Mouse (Mus musculus): ENCODE measurements around the gene Plod3.

DNA sequence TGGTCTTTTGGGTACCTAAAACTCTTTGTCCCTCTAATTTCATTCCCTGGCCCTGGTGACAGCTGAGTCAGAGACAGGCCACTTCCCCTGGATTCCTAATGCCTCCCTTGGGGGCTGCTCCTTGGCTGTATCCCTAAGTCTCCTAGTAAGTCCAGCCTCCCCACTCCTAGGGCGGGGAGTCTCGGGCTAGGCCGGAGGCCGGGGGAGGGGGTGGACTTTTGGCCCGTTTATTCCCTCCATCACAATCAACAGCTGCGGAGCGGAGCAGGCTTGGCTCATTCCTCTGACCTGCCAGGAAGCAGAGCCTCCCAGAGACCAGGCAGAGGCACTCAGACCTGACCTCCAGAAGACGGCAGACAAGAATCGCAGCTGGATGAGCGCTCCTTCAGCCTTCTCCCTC is 19.2 kb upstream of the Plod3 start:
- no peak for TF ChIP-seq CTCF (IDR thresholded peaks at IDR 0.05; ENCODE audit: low read depth)
- TF ChIP-seq EP300 (IDR thresholded peaks at IDR 0.05; ENCODE audit: low read depth) = 0 out of 2 replicates have a peak, but pooled peaks have one; percentile 20

Data from heart, postnatal 0 days (tissue).